Mouse (Mus musculus) liver, adult 2 months (tissue): ENCODE measurements around the gene Dyrk1a. TPM values are rescaled to one million over a fixed set of nuclear protein-coding genes. Genes with fewer than 3 reads are reported as not detected.

Experiments
- DNase-seq: peaks from one replicate; pipeline ENCODE4 v3.0.0-alpha.2; 2011; ENCODE audit warnings: low read depth, low spot score; ENCODE audit errors: extremely low read depth
- H3K27ac ChIP-seq: fragments of 200-500 bp; replicated peaks from 2 replicates; pipeline ENCODE4 v1.5.1; 2012; ENCODE audit warnings: low read depth, mild to moderate bottlenecking, control low read depth, inconsistent platforms, low read length; ENCODE audit not compliant: insufficient read depth
- H3K27me3 ChIP-seq: fragments of 200-500 bp; 2 replicates; pipeline ENCODE4 v1.6.1; 2012; ENCODE audit warnings: mild to moderate bottlenecking, moderate library complexity, low read length, inconsistent platforms; ENCODE audit not compliant: control insufficient read depth, insufficient read depth
- H3K36me3 ChIP-seq: fragments of 200-500 bp; 2 replicates; pipeline ENCODE4 v1.6.1; 2012; ENCODE audit warnings: low read length, inconsistent platforms; ENCODE audit not compliant: control insufficient read depth, insufficient read depth
- H3K4me1 ChIP-seq: fragments of 200-500 bp; 2 replicates; pipeline ENCODE4 v1.6.1; 2011; ENCODE audit warnings: low read length; ENCODE audit not compliant: control insufficient read depth, insufficient read depth
- H3K4me3 ChIP-seq: fragments of 200-500 bp; 2 replicates; pipeline ENCODE4 v1.5.1; 2011; ENCODE audit warnings: low read depth, mild to moderate bottlenecking, control low read depth, low read length, moderate library complexity; ENCODE audit not compliant: insufficient read depth
- H3K79me2 ChIP-seq: fragments of 200-500 bp; 2 replicates; pipeline ENCODE4 v1.6.1; 2012; ENCODE audit warnings: inconsistent platforms, mild to moderate bottlenecking, low read length, moderate library complexity; ENCODE audit not compliant: control insufficient read depth, insufficient read depth
- H3K9ac ChIP-seq: fragments of 200-500 bp; 2 replicates; pipeline ENCODE4 v1.6.1; 2012; ENCODE audit warnings: low read depth, mild to moderate bottlenecking, control low read depth, inconsistent platforms, low read length
- CTCF ChIP-seq: fragments of 200-500 bp; IDR thresholded peaks from 2 replicates; pipeline ENCODE4 v1.5.1; 2011; ENCODE audit warnings: low read depth, low read length, control low read depth
- POLR2A ChIP-seq: fragments of 200-500 bp; IDR thresholded peaks from 2 replicates; pipeline ENCODE4 v1.6.1; 2011; ENCODE audit warnings: low read length, control low read depth; ENCODE audit not compliant: insufficient read depth; ENCODE audit errors: extremely low read depth
- WGBS: fragments of 180-500 bp; shearing (Covaris S2); methylation state at CpG from one replicate; pipeline ENCODE4 v1.1.7; 2018; 5-methylcytosine and 5-hydroxymethylcytosine counted together
- polyA plus RNA-seq: library from polyadenylated mRNA; depleted of rRNA; stranded (reverse); fragments of >200 nt; gene quantifications from 2 replicates; pipeline ENCODE4 v1.2.3, GENCODE M21; 2012
- total RNA-seq: library from RNA; depleted of rRNA; stranded (reverse); fragments of >200 nt; gene quantifications from 2 replicates; pipeline ENCODE4 v1.2.3, GENCODE M21; 2014

Gene Dyrk1a
- total and polyA plus RNA-seq, 2 experiments, result 12.2 to 13.6 TPM

- H3K4me3 ChIP-seq, result no peak overlapping the region
- no peak for TF ChIP-seq POLR2A
- TF ChIP-seq CTCF, result no peak
- peaks cover 33% of the 10 kb centered on the region for H3K4me1 ChIP-seq
- no peak for DNase-seq
- no peaks in the 10 kb centered on the region for H3K27me3 ChIP-seq
- peaks cover 75% of the 10 kb centered on the region for H3K79me2 ChIP-seq
- WGBS, result 93% methylated on average over 4 of the region's 4 CpGs
- no peak overlapping the region for H3K9ac ChIP-seq
- H3K36me3 ChIP-seq, result no peaks in the 10 kb centered on the region
- H3K27ac ChIP-seq, result no peak overlapping the region
Measured at GRCm38 (mm10) chr16:94579348-94579747, 9.5 kb downstream of the Dyrk1a start.

- Histone ChIP-seq H3K79me2 (peaks cover 69% of the 10 kb centered on the region), H3K27ac (no peak overlapping the region), H3K27me3 (no peaks in the 10 kb centered on the region), H3K9ac (no peak overlapping the region), H3K4me3 (no peak overlapping the region), H3K36me3 (no peaks in the 10 kb centered on the region), H3K4me1 (peaks cover 25% of the 10 kb centered on the region)
- TF ChIP-seq POLR2A, result no peak
- TF ChIP-seq CTCF, result no peak
- WGBS, result 25% methylated on average over 7 of the region's 7 CpGs
- DNase-seq, result no peak
Measured at GRCm38 (mm10) chr16:94580844-94581405, 11.1 kb downstream of the Dyrk1a start.

DNA sequence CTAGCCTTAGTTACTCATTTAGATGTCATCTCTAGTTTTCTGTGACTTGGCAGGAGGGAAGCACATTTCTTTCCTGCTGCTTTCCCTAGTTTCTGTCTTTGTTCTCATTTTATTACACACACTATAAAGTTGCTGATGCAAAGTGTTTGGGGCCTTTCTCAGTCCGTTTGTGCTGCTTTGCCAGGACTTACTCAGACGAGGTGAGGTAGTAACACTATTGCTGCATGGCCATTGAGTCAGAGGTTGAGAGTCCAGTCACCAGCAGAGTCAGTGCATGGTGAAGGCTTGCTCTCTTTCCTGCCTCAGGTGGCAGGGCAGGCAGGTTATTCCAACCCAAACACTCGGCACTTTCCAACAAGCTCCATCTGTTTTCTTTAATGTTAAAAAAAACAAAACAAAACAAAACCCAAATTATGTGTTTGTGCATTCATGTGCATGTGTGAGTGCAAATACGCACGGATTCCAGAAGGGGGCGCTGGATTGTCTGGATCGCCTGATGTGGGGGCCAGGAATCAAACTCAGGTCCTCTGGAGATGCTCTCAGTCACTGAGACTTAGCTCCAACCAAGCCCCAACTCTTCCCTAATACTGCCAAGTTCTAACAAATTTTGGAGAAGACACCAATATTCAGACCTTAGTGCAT lies 16.7 kb downstream of the Dyrk1a start:
- peak; percentile 48 for DNase-seq
- no peak for TF ChIP-seq POLR2A
- TF ChIP-seq CTCF, result peak; percentile 16; the same call in 1 of the 2 replicates
- Histone ChIP-seq H3K27me3 (no peaks in the 10 kb centered on the region), H3K27ac (no peak overlapping the region), H3K4me1 (peaks cover 27% of the 10 kb centered on the region), H3K9ac (no peak overlapping the region), H3K4me3 (no peak overlapping the region), H3K36me3 (no peaks in the 10 kb centered on the region), H3K79me2 (peaks cover 66% of the 10 kb centered on the region)
- WGBS, result 54% methylated on average over 7 of the region's 7 CpGs

GRCm38 (mm10) chr16:94587461-94587860 lies 17.7 kb downstream of the Dyrk1a start:
- no peaks in the 10 kb centered on the region for H3K36me3 ChIP-seq

DNA sequence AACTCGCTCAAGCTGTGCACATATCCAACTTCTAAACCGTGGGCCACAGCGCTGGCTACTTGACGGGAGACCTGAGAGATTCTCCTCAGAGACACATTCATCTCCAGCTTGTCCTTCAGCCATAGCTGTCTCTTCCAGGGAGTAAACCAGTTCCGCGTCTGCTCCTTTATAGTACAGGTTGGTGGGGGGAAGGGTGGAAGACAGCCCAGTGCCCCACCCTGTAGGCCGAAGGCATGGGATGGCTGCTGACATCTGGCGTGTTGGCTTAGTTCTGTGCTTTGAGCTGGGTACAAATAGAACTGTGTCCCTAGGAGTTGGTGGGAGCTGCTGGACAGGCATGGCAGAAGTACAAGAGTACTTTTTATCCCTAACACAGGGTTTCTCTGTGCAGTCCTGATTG lies 18.4 kb downstream of the Dyrk1a start:
- no peaks in the 10 kb centered on the region for H3K27me3 ChIP-seq
- no peak overlapping the region for H3K4me3 ChIP-seq
- no peaks in the 10 kb centered on the region for H3K36me3 ChIP-seq
- no peak for DNase-seq
- TF ChIP-seq POLR2A, result no peak
- no peak for TF ChIP-seq CTCF
- WGBS, result 83% methylated on average over 8 of the region's 8 CpGs
- H3K79me2 ChIP-seq, result peaks cover 62% of the 10 kb centered on the region
- no peak overlapping the region for H3K27ac ChIP-seq
- H3K4me1 ChIP-seq, result peaks cover 29% of the 10 kb centered on the region
- H3K9ac ChIP-seq, result no peak overlapping the region

More at GRCm38 (mm10) chr16:94587461-94587860, 17.7 kb downstream of the Dyrk1a start:
- peaks cover 62% of the 10 kb centered on the region for H3K79me2 ChIP-seq
- no peak for TF ChIP-seq POLR2A
- no peak for TF ChIP-seq CTCF
- H3K9ac ChIP-seq, result no peak overlapping the region
- H3K4me1 ChIP-seq, result peaks cover 27% of the 10 kb centered on the region
- H3K27me3 ChIP-seq, result no peaks in the 10 kb centered on the region
- H3K4me3 ChIP-seq, result no peak overlapping the region
- 70% methylated on average over 4 of the region's 4 CpGs for WGBS
- DNase-seq, result no peak
- no peak overlapping the region for H3K27ac ChIP-seq

- TF ChIP-seq CTCF, result no peak
- no peak for TF ChIP-seq POLR2A
Measured at GRCm38 (mm10) chr16:94588974-94589373, 19.2 kb downstream of the Dyrk1a start.

More at GRCm38 (mm10) chr16:94588974-94589373, 19.2 kb downstream of the Dyrk1a start:
- no peaks in the 10 kb centered on the region for H3K36me3 ChIP-seq
- no peak overlapping the region for H3K4me3 ChIP-seq
- no peak for DNase-seq
- no peaks in the 10 kb centered on the region for H3K27me3 ChIP-seq
- H3K27ac ChIP-seq, result no peak overlapping the region
- H3K79me2 ChIP-seq, result peaks cover 60% of the 10 kb centered on the region
- no peak overlapping the region for H3K9ac ChIP-seq
- H3K4me1 ChIP-seq, result peaks cover 28% of the 10 kb centered on the region
- WGBS, result 89% methylated on average over 6 of the region's 6 CpGs
